Mouse (Mus musculus) small intestine, adult 2 months (tissue): ENCODE data around the gene Nprl2. TPM values are rescaled to one million over a fixed set of nuclear protein-coding genes. Genes with fewer than 3 reads are reported as not detected.

Experiments
- H3K27ac ChIP-seq: fragments of 200-500 bp; 2 replicates; pipeline ENCODE4 v1.5.1; 2012; ENCODE audit warnings: low read depth, low read length, control low read depth, inconsistent platforms; ENCODE audit not compliant: insufficient read depth
- H3K27me3 ChIP-seq: fragments of 200-500 bp; 2 replicates; pipeline ENCODE4 v1.6.1; 2012; ENCODE audit warnings: mild to moderate bottlenecking, moderate library complexity, low read length, inconsistent platforms; ENCODE audit not compliant: control insufficient read depth, insufficient read depth
- H3K36me3 ChIP-seq: fragments of 200-500 bp; 2 replicates; pipeline ENCODE4 v1.6.1; 2012; ENCODE audit warnings: mild to moderate bottlenecking, low read length, control low read depth, inconsistent platforms; ENCODE audit not compliant: control insufficient read depth, insufficient read depth
- H3K4me1 ChIP-seq: fragments of 200-500 bp; 2 replicates; pipeline ENCODE4 v1.6.1; 2012; ENCODE audit warnings: low read length, inconsistent platforms, mixed read lengths; ENCODE audit not compliant: control insufficient read depth, insufficient read depth, insufficient read length
- H3K4me3 ChIP-seq: fragments of 200-500 bp; 2 replicates; pipeline ENCODE4 v1.5.1; 2012; ENCODE audit warnings: low read depth, mild to moderate bottlenecking, control low read depth, inconsistent platforms, low read length, moderate library complexity
- CTCF ChIP-seq: fragments of 200-500 bp; IDR thresholded peaks from 2 replicates; pipeline ENCODE4 v1.5.1; 2012; ENCODE audit warnings: low read depth, mild to moderate bottlenecking, control low read depth, inconsistent platforms, low read length, moderate library complexity, mixed read lengths; ENCODE audit not compliant: insufficient replicate concordance, insufficient read length; ENCODE audit errors: extremely low read depth
- POLR2A ChIP-seq: fragments of 200-500 bp; IDR thresholded peaks from 2 replicates; pipeline ENCODE4 v1.6.1; 2012; ENCODE audit warnings: low read depth, mild to moderate bottlenecking, control low read depth, inconsistent platforms, low read length, moderate library complexity
- WGBS: fragments of 180-500 bp; shearing (Covaris S2); methylation state at CpG from one replicate; pipeline ENCODE4 v1.1.7; 2018; 5-methylcytosine and 5-hydroxymethylcytosine counted together
- polyA plus RNA-seq: library from polyadenylated mRNA; depleted of rRNA; stranded (reverse); fragments of >200 nt; gene quantifications from 2 replicates; pipeline ENCODE4 v1.2.3, GENCODE M21; 2012; rRNA removed

Gene Nprl2
- polyA plus RNA-seq, 1 experiment: 23.3 TPM

- no peak for TF ChIP-seq CTCF
- TF ChIP-seq POLR2A: no peak
- 84% methylated on average over 8 of the region's 8 CpGs for WGBS
- Histone ChIP-seq H3K27me3 (no peaks in the 10 kb centered on the region), H3K4me1 (peaks cover 28% of the 10 kb centered on the region), H3K27ac (no peak overlapping the region), H3K36me3 (peaks cover 37% of the 10 kb centered on the region), H3K4me3 (no peak overlapping the region)
Measured at GRCm38 (mm10) chr9:107594281-107595062, 52.4 kb downstream of the Nprl2 start.

Other genes with a start within 250 kb of the Nprl2 start
- 19.1 and 33.6 TPM in 2 replicates for gene Cish, start 246.2 kb upstream of the Nprl2 start, polyA plus RNA-seq
- gene Hemk1, start 203.9 kb upstream of the Nprl2 start, polyA plus RNA-seq: 9.8 and 9.9 TPM in 2 replicates
- gene 6430571L13Rik, start 201.6 kb upstream of the Nprl2 start, polyA plus RNA-seq: 0.10 and 0.25 TPM in 2 replicates
- gene Cacna2d2, start 142.6 kb upstream of the Nprl2 start, polyA plus RNA-seq: 2.9 and 5.3 TPM in 2 replicates
- gene Tmem115, start 8.3 kb upstream of the Nprl2 start, polyA plus RNA-seq: 32.0 and 63.5 TPM in 2 replicates
- gene Cyb561d2, start within 50 bp of the Nprl2 start, polyA plus RNA-seq: 35.6 and 47.7 TPM in 2 replicates
- gene Zmynd10, start 5.1 kb downstream of the Nprl2 start, polyA plus RNA-seq: 0.32 and 0.69 TPM in 2 replicates
- gene Rassf1, start 9.3 kb downstream of the Nprl2 start, polyA plus RNA-seq: 14.1 and 33.2 TPM in 2 replicates
- gene Tusc2, start 21.0 kb downstream of the Nprl2 start, polyA plus RNA-seq: 38.8 and 49.7 TPM in 2 replicates
- gene Hyal2, start 25.7 kb downstream of the Nprl2 start, polyA plus RNA-seq: 119 and 213 TPM in 2 replicates
- 2.3 and 2.6 TPM in 2 replicates for gene Hyal1, start 34.7 kb downstream of the Nprl2 start, polyA plus RNA-seq
- 26.3 and 46.3 TPM in 2 replicates for gene Naa80, start 36.7 kb downstream of the Nprl2 start, polyA plus RNA-seq
- gene Hyal3, start 38.6 kb downstream of the Nprl2 start, polyA plus RNA-seq: 0.52 and 0.89 TPM in 2 replicates
- gene Ifrd2, start 45.4 kb downstream of the Nprl2 start, polyA plus RNA-seq: 33.2 and 55.4 TPM in 2 replicates
- 33.5 and 55.4 TPM in 2 replicates for gene Sema3b, start 67.0 kb downstream of the Nprl2 start, polyA plus RNA-seq
- 264 and 501 TPM in 2 replicates for gene Gnai2, start 93.1 kb downstream of the Nprl2 start, polyA plus RNA-seq
- gene Slc38a3, start 127.3 kb downstream of the Nprl2 start, polyA plus RNA-seq: 2.8 and 48.7 TPM in 2 replicates
- 0.13 and 0.17 TPM in 2 replicates for gene Gnat1, start 137.5 kb downstream of the Nprl2 start, polyA plus RNA-seq
- 24.2 and 30.7 TPM in 2 replicates for gene Sema3f, start 168.2 kb downstream of the Nprl2 start, polyA plus RNA-seq
- 18.0 and 48.9 TPM in 2 replicates for gene Rbm5, start 228.8 kb downstream of the Nprl2 start, polyA plus RNA-seq